ENCODE assay signal across 39 mouse cellular contexts in genomic region chr11:52251770-52252169, GRCm38 (mm10). TPM values are rescaled to one million over a fixed set of nuclear protein-coding genes. Genes with fewer than 3 reads are reported as not detected.
DNase-seq lines count a peak whose midpoint lies in the region; ATAC-seq and TF ChIP-seq lines count a peak whose summit lies in the region.
"Had no signal": no experiment of that assay in that cellular context is flagged by ENCODE, and none has a peak within 500 bp of the region (broad histone marks: within the 10 kb centered on the region; RNA-seq: fewer than 3 reads in every experiment).

No protein-coding gene starts in this region.

- WGBS in midbrain, postnatal 0 days, result 73% methylated on average over 5 of the region's 5 CpGs

- H3K4me1 ChIP-seq in testis, adult 2 months (ENCODE audit: control insufficient read depth, insufficient read depth, low read length), result peaks cover 6% of the 10 kb centered on the region
- no peaks in the 10 kb centered on the region for H3K4me1 ChIP-seq in midbrain, postnatal 0 days (ENCODE audit: insufficient read depth, low read length)
- H3K4me1 ChIP-seq: hindbrain, embryonic 10.5 days; hindbrain, embryonic 15.5 days; kidney, embryonic 15.5 days; limb, embryonic 13.5 days; liver, embryonic 12.5 days; midbrain, embryonic 13.5 days; neural tube, embryonic 12.5 days had no signal

- no peak overlapping the region for H3K4me3 ChIP-seq in testis, adult 2 months (ENCODE audit: control insufficient read depth, low read depth, low read length)
- no peak overlapping the region for H3K4me3 ChIP-seq in myocyte
- no peak overlapping the region for H3K4me3 ChIP-seq in midbrain, postnatal 0 days (ENCODE audit: low read depth, low read length)
- H3K4me3 ChIP-seq: hindbrain, embryonic 10.5 days; hindbrain, embryonic 15.5 days; kidney, embryonic 15.5 days; limb, embryonic 13.5 days; liver, embryonic 12.5 days; midbrain, embryonic 13.5 days; neural tube, embryonic 12.5 days had no signal

- no peak overlapping the region for H3ac ChIP-seq in myocyte (ENCODE audit: control insufficient read depth, insufficient read length)

- no peak overlapping the region for H3K9ac ChIP-seq in midbrain, postnatal 0 days (replicated peaks; ENCODE audit: low read length, poor library complexity, severe bottlenecking)
- H3K9ac ChIP-seq: hindbrain, embryonic 15.5 days; kidney, embryonic 15.5 days; limb, embryonic 13.5 days; liver, embryonic 12.5 days; liver, postnatal 0 days; midbrain, embryonic 13.5 days; neural tube, embryonic 12.5 days had no signal

- no peaks in the 10 kb centered on the region for H3K36me3 ChIP-seq in testis, adult 2 months (ENCODE audit: control insufficient read depth, insufficient read depth, low read length)
- peaks cover 12% of the 10 kb centered on the region for H3K36me3 ChIP-seq in myocyte (ENCODE audit: control insufficient read depth, insufficient read depth)
- no peaks in the 10 kb centered on the region for H3K36me3 ChIP-seq in midbrain, postnatal 0 days (ENCODE audit: insufficient read depth, low read length)

- H3K27ac ChIP-seq in testis, adult 2 months (ENCODE audit: control insufficient read depth, insufficient read depth, low read depth, low read length), result peak overlapping the region; percentile 46
- H3K27ac ChIP-seq in midbrain, postnatal 0 days (ENCODE audit: low read depth, low read length), result no peak overlapping the region
- H3K27ac ChIP-seq: hindbrain, embryonic 10.5 days; hindbrain, embryonic 15.5 days; kidney, embryonic 15.5 days; limb, embryonic 13.5 days; liver, embryonic 12.5 days; macrophage; midbrain, embryonic 13.5 days; neural tube, embryonic 12.5 days had no signal

- TF ChIP-seq POLR2A in testis, adult 2 months (IDR thresholded peaks at IDR 0.05; ENCODE audit: control insufficient read depth, low read depth, low read length), result no peak
- peak; percentile 16 for TF ChIP-seq POLR2A in myocyte (IDR thresholded peaks at IDR 0.05; ENCODE audit: insufficient read length, low read depth)

- no peak for ATAC-seq in midbrain, postnatal 0 days (ENCODE audit: low FRiP score)
- ATAC-seq: forebrain, embryonic 16.5 days; inflammation-experienced regulatory T-cells, adult 6 months; liver, embryonic 12.5 days; liver, postnatal 0 days; midbrain, embryonic 13.5 days had no signal

- H3K9me3 ChIP-seq in midbrain, postnatal 0 days (ENCODE audit: low read length), result no peaks in the 10 kb centered on the region
- H3K9me3 ChIP-seq: hindbrain, embryonic 10.5 days; hindbrain, embryonic 15.5 days; kidney, embryonic 15.5 days; limb, embryonic 13.5 days; liver, embryonic 12.5 days; midbrain, embryonic 13.5 days; neural tube, embryonic 12.5 days had no signal

- no peak for DNase-seq in testis, postnatal 14 days (ENCODE audit: low spot score)
- DNase-seq in thymus, postnatal 14 days, result peak; percentile 35
- DNase-seq in midbrain, postnatal 0 days (ENCODE audit: low spot score), result no peak
- DNase-seq in right cerebral cortex, adult 18-20 months, result no peak
- DNase-seq: adrenal gland, postnatal 25 days; B cell, adult 2 months; cerebellum, adult 18-20 months; cerebellum, postnatal 10 days; heart, postnatal 14 days; kidney, adult 18-20 months; kidney, postnatal 25 days; liver, postnatal 0 days; right cerebral cortex, postnatal 4 days had no signal

- no peaks in the 10 kb centered on the region for H3K79me2 ChIP-seq in myocyte (ENCODE audit: control insufficient read depth, insufficient read depth)

- no peak overlapping the region for H3K4me2 ChIP-seq in myocyte (ENCODE audit: low read depth)
- no peak overlapping the region for H3K4me2 ChIP-seq in midbrain, postnatal 0 days (ENCODE audit: low read depth, low read length, poor library complexity, severe bottlenecking)
- H3K4me2 ChIP-seq: hindbrain, embryonic 15.5 days; kidney, embryonic 15.5 days; limb, embryonic 13.5 days; liver, embryonic 12.5 days; midbrain, embryonic 13.5 days; neural tube, embryonic 12.5 days had no signal

- TF ChIP-seq CTCF in testis, adult 2 months (IDR thresholded peaks at IDR 0.05; ENCODE audit: control insufficient read depth, insufficient read depth, insufficient replicate concordance, low read depth, low read length), result no peak
- TF ChIP-seq CTCF in midbrain, postnatal 0 days (IDR thresholded peaks at IDR 0.05), result no peak

- no peaks in the 10 kb centered on the region for H3K27me3 ChIP-seq in testis, adult 2 months (ENCODE audit: control insufficient read depth, insufficient read depth, low read length)
- no peaks in the 10 kb centered on the region for H3K27me3 ChIP-seq in myocyte (ENCODE audit: control insufficient read depth, insufficient read depth, insufficient read length)
- H3K27me3 ChIP-seq in midbrain, postnatal 0 days (ENCODE audit: insufficient read depth, low read length), result no peaks in the 10 kb centered on the region
- H3K27me3 ChIP-seq: hindbrain, embryonic 15.5 days; kidney, embryonic 15.5 days; limb, embryonic 13.5 days; liver, embryonic 12.5 days; midbrain, embryonic 13.5 days; neural tube, embryonic 12.5 days had no signal

TF ChIP-seq in myocyte, 11 proteins besides CTCF, POLR2A, EP300 and RAD21:
- TF ChIP-seq REST (IDR thresholded peaks at IDR 0.05; ENCODE audit: insufficient read depth, insufficient read length) (no peak), MYOG (IDR thresholded peaks at IDR 0.05; ENCODE audit: control insufficient read depth in 1 of 3, insufficient read depth in 1 of 3, insufficient read length in 2 of 3, low read depth in 2 of 3) (peak in 2 of 3 experiments; percentile 77 to 87), MYOD1 (IDR thresholded peaks at IDR 0.05; ENCODE audit: control insufficient read depth in 1 of 3, insufficient read length in 2 of 3, low read depth in 2 of 3) (peak; percentile 35 to 89 (median 67))

RNA-seq across cellular contexts. Expression of gene Skp1a, which starts 20.0 kb away (rescaled TPM):
- 89.0 and 95.9 TPM in 2 replicates for polyA plus RNA-seq in testis, adult 2 months (2012; rRNA removed)
- polyA plus RNA-seq in myocyte (2012; fragmentation: generic; extraction: Trizol), result 168 TPM
- total RNA-seq in midbrain, postnatal 0 days (2014; rRNA removed), result 466 and 613 TPM in 2 replicates
- 1,145 and 1,185 TPM in 2 replicates for polyA plus RNA-seq in midbrain, postnatal 0 days (2015; fragmentation: Nextera tagmentation; extraction: Ambion mirVana)

RNA-seq across cellular contexts. Expression of gene Tcf7, which starts 31.0 kb away (rescaled TPM):
- polyA plus RNA-seq in testis, adult 2 months (2012; rRNA removed), result 8.3 and 9.0 TPM in 2 replicates
- polyA plus RNA-seq in myocyte (2012; fragmentation: generic; extraction: Trizol), result 17.3 TPM
- 2.0 and 2.6 TPM in 2 replicates for total RNA-seq in midbrain, postnatal 0 days (2014; rRNA removed)
- 3.1 and 3.2 TPM in 2 replicates for polyA plus RNA-seq in midbrain, postnatal 0 days (2015; fragmentation: Nextera tagmentation; extraction: Ambion mirVana)

RNA-seq across cellular contexts. Expression of gene Olfr1371, which starts 38.0 kb away (rescaled TPM):
- 0.28 TPM in 1 of 2 replicates, not detected in the other for polyA plus RNA-seq in testis, adult 2 months (2012; rRNA removed)
- polyA plus RNA-seq in myocyte (2012; fragmentation: generic; extraction: Trizol), result not detected
- total RNA-seq in midbrain, postnatal 0 days (2014; rRNA removed), result not detected in 2 replicates
- not detected in 2 replicates for polyA plus RNA-seq in midbrain, postnatal 0 days (2015; fragmentation: Nextera tagmentation; extraction: Ambion mirVana)
- total RNA-seq: adrenal gland, adult 18-20 months; adrenal gland, postnatal 25 days; common myeloid progenitor, adult 5-6 weeks; gastrocnemius, adult 8-10 months; gastrocnemius, postnatal 4 days; heart, adult 8-10 months; heart, postnatal 14 days; layer of hippocampus, adult 18-20 months; layer of hippocampus, postnatal 10 days; left cerebral cortex, adult 18-20 months; left cerebral cortex, postnatal 25 days; megakaryocyte-erythroid progenitor cell, adult 5-6 weeks; monocyte, adult 5-6 weeks had no signal
- polyA plus RNA-seq: forebrain, embryonic 16.5 days; heart, embryonic 14.5 days; hindbrain, embryonic 10.5 days; hindbrain, embryonic 15.5 days; inflammation-experienced regulatory T-cells, adult 6 months; kidney, embryonic 15.5 days; limb, embryonic 13.5 days; liver, embryonic 12.5 days; liver, postnatal 0 days; lung, embryonic 16.5 days; macrophage; midbrain, embryonic 13.5 days; neural tube, embryonic 12.5 days; stomach, embryonic 14.5 days had no signal
